Mouse (Mus musculus) heart, embryonic 11.5 days (tissue): ENCODE data around the gene Luc7l. TPM values are rescaled to one million over a fixed set of nuclear protein-coding genes. Genes with fewer than 3 reads are reported as not detected.

ENCODE experiments used
- ATAC-seq: fragments of 200-750 bp; cut with Nextera tagmentation; replicated peaks from 2 replicates; pipeline ENCODE4 v1.8.0; 2017; ENCODE audit warnings: moderate library complexity; ENCODE audit not compliant: insufficient number of reproducible peaks, low FRiP score, low TSS enrichment
- H3K27ac ChIP-seq: fragments of 300-500 bp; sonication (generic); 2 replicates; pipeline ENCODE4 v1.5.1; 2014; ENCODE audit warnings: mild to moderate bottlenecking, low read depth, low read length
- H3K27me3 ChIP-seq: fragments of 300-500 bp; sonication (generic); 2 replicates; pipeline ENCODE4 v1.6.1; 2014; ENCODE audit warnings: mild to moderate bottlenecking, low read length, mixed read lengths; ENCODE audit not compliant: control insufficient read depth, insufficient read depth
- H3K36me3 ChIP-seq: fragments of 300-500 bp; sonication (generic); 2 replicates; pipeline ENCODE4 v1.6.1; 2014; ENCODE audit warnings: mild to moderate bottlenecking, low read length, moderate library complexity, mixed read lengths; ENCODE audit not compliant: control insufficient read depth, insufficient read depth
- H3K4me1 ChIP-seq: fragments of 300-500 bp; sonication (generic); 2 replicates; pipeline ENCODE4 v1.6.1; 2014; ENCODE audit warnings: low read length; ENCODE audit not compliant: control insufficient read depth, insufficient read depth
- H3K4me2 ChIP-seq: fragments of 300-500 bp; sonication (generic); 2 replicates; pipeline ENCODE4 v1.6.1; 2014; ENCODE audit warnings: mild to moderate bottlenecking, moderate library complexity
- H3K4me3 ChIP-seq: fragments of 300-500 bp; sonication (generic); 2 replicates; pipeline ENCODE4 v1.5.1; 2014; ENCODE audit warnings: low read depth, low read length
- H3K9ac ChIP-seq: fragments of 300-500 bp; sonication (generic); 2 replicates; pipeline ENCODE4 v1.6.1; 2014; ENCODE audit warnings: mild to moderate bottlenecking, low read depth, low read length, moderate library complexity
- H3K9me3 ChIP-seq: fragments of 300-500 bp; sonication (generic); replicated peaks from 2 replicates; pipeline ENCODE4 v1.6.1; 2016; ENCODE audit warnings: low read length; ENCODE audit not compliant: control insufficient read depth
- WGBS: fragments of 180-500 bp; shearing (Covaris S2); extraction: QIAGEN DNeasy Blood & Tissue Kit; methylation state at CpG from one replicate; pipeline ENCODE4 v1.1.7; 2014; ENCODE audit not compliant: insufficient replicate concordance; 5-methylcytosine and 5-hydroxymethylcytosine counted together
- polyA plus RNA-seq: library from polyadenylated mRNA; unstranded; fragments of >200 nt; fragmentation: Nextera tagmentation; extraction: Ambion mirVana; gene quantifications from 2 replicates; pipeline ENCODE4 v1.2.1, GENCODE M21; 2014

Luc7l gene
- polyA plus RNA-seq, 1 experiment from 2014 or later: 70.2 TPM

GRCm38 (mm10) chr17:26315474-26315873, 62.8 kb downstream of the Luc7l start:
- Histone ChIP-seq H3K27me3 (peaks cover 4% of the 10 kb centered on the region; the same call in 1 of the 2 replicates), H3K9me3 (no peaks in the 10 kb centered on the region), H3K4me2 (no peak overlapping the region), H3K36me3 (no peaks in the 10 kb centered on the region), H3K4me3 (no peak overlapping the region), H3K27ac (no peak overlapping the region), H3K9ac (no peak overlapping the region), H3K4me1 (no peaks in the 10 kb centered on the region)
- 33% methylated on average over 10 of the region's 10 CpGs for WGBS
- no peak for ATAC-seq

GRCm38 (mm10) chr17:26318441-26318840, 65.7 kb downstream of the Luc7l start:
- Histone ChIP-seq H3K36me3 (no peaks in the 10 kb centered on the region), H3K9ac (no peak overlapping the region), H3K9me3 (no peaks in the 10 kb centered on the region), H3K4me3 (no peak overlapping the region), H3K4me1 (no peaks in the 10 kb centered on the region), H3K27me3 (peaks cover 4% of the 10 kb centered on the region; the same call in 1 of the 2 replicates), H3K4me2 (no peak overlapping the region), H3K27ac (no peak overlapping the region)
- no peak for ATAC-seq
- WGBS: 89% methylated on average over 1 of the region's 1 CpGs

Other genes starting within 250 kb of the Luc7l start
- 11.9 and 12.8 TPM in 2 replicates for gene Rab11fip3, start 183.3 kb upstream of the Luc7l start, polyA plus RNA-seq
- gene Decr2, start 162.6 kb upstream of the Luc7l start, polyA plus RNA-seq: 30.5 and 34.3 TPM in 2 replicates
- 81.7 and 84.2 TPM in 2 replicates for gene Nme4, start 157.3 kb upstream of the Luc7l start, polyA plus RNA-seq
- gene Tmem8, start 139.6 kb upstream of the Luc7l start, polyA plus RNA-seq: 0.20 and 0.33 TPM in 2 replicates
- gene Mrpl28, start 129.4 kb upstream of the Luc7l start, polyA plus RNA-seq: 241 and 257 TPM in 2 replicates
- gene Axin1, start 114.2 kb upstream of the Luc7l start, polyA plus RNA-seq: 7.8 and 10.1 TPM in 2 replicates
- 0.54 and 2.2 TPM in 2 replicates for gene Pdia2, start 53.8 kb upstream of the Luc7l start, polyA plus RNA-seq
- 3.7 and 5.8 TPM in 2 replicates for gene Rgs11, start 49.9 kb upstream of the Luc7l start, polyA plus RNA-seq
- 6.4 and 7.6 TPM in 2 replicates for gene Arhgdig, start 45.1 kb upstream of the Luc7l start, polyA plus RNA-seq
- 34.4 and 39.7 TPM in 2 replicates for gene Fam234a, start 8.7 kb upstream of the Luc7l start, polyA plus RNA-seq
- gene Neurl1b, start 161.9 kb downstream of the Luc7l start, polyA plus RNA-seq: 2.0 and 3.0 TPM in 2 replicates